Mouse (Mus musculus): ENCODE measurements around the gene Cachd1.

GRCm38 (mm10) chr4:100782348-100782747 is 5.9 kb downstream of the Cachd1 start:
- no peak for TF ChIP-seq CTCF (IDR thresholded peaks at IDR 0.05; ENCODE audit: borderline replicate concordance, insufficient read depth, low read length)
- no peak for TF ChIP-seq POLR2A (IDR thresholded peaks at IDR 0.05; ENCODE audit: low read depth, low read length)

Measured in embryonic fibroblast, embryonic 13.5 days (primary cell).